Mouse (Mus musculus): Measurements from ENCODE around the gene Adgrd1. TPM values are rescaled to one million over a fixed set of nuclear protein-coding genes. Genes with fewer than 3 reads are reported as not detected.
A peak's percentile ranks its signal among the peaks of the same experiment; 100 is the strongest.

Adgrd1 gene
- polyA plus RNA-seq, 1 experiment: not detected

DNA sequence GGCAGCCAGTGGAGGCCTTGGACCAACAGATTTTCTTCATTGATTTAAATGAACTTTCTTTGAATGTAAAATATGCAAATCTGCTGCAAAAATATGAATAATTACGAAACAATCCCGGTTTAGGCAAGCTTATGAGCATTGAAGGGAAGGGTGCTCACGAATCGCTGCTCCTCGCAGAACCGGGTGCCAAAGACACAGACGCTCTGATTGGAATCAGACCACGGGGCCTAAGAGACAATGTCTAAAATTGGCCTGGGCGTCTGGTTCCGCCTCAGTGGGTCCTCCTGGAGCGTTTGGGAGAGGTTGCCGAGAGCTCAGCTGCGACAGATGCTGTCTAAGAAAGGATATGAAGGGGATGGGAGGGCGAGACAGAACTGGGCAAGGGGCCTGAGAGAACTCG lies 42.0 kb downstream of the Adgrd1 start:
- no peaks in the 10 kb centered on the region for H3K27me3 ChIP-seq (ENCODE audit: control insufficient read depth, insufficient read depth, low read length, poor library complexity, severe bottlenecking)
- H3K27ac ChIP-seq (ENCODE audit: insufficient read depth, low read length): no peak overlapping the region
- H3K9me3 ChIP-seq (replicated peaks; ENCODE audit: control insufficient read depth, insufficient read depth, low read length, poor library complexity, severe bottlenecking): no peaks in the 10 kb centered on the region
- H3K4me1 ChIP-seq (ENCODE audit: control insufficient read depth, insufficient read depth, low read length): peaks cover 6% of the 10 kb centered on the region
- H3K36me3 ChIP-seq (ENCODE audit: control insufficient read depth, insufficient read depth, low read length, poor library complexity, severe bottlenecking): no peaks in the 10 kb centered on the region
- no peak for TF ChIP-seq CTCF (IDR thresholded peaks at IDR 0.05; ENCODE audit: low read depth, low read length)
- TF ChIP-seq POLR2A (IDR thresholded peaks at IDR 0.05; ENCODE audit: insufficient read depth, low read length): no peak
- TF ChIP-seq EP300 (IDR thresholded peaks at IDR 0.05; ENCODE audit: insufficient read depth, low read depth, low read length): no peak
- H3K9ac ChIP-seq (ENCODE audit: low read depth, poor library complexity, severe bottlenecking): no peak overlapping the region
- H3K4me3 ChIP-seq (ENCODE audit: low read depth, low read length): no peak overlapping the region

DNA sequence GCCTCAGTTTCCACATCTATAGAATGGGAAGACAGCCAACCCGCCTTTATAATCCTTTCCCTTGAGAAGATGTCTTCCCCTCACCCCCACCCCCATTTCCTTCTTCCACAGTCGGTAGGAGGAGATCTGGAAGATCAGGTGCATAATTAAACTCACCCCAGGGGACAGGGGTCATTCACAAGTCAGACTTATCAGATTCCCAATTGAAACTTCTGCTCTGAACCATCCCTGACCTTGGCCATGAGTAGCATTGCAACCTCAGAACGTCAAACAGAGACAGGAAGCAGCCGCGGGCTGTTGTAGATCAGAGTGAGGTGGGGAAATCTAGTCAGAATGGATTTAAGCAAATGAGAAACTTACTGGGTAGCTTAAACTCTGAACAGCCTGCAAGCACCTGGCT lies 46.3 kb downstream of the Adgrd1 start:
- no peak for TF ChIP-seq CTCF (IDR thresholded peaks at IDR 0.05; ENCODE audit: low read depth, low read length)
- no peak for TF ChIP-seq POLR2A (IDR thresholded peaks at IDR 0.05; ENCODE audit: insufficient read depth, low read length)

DNA sequence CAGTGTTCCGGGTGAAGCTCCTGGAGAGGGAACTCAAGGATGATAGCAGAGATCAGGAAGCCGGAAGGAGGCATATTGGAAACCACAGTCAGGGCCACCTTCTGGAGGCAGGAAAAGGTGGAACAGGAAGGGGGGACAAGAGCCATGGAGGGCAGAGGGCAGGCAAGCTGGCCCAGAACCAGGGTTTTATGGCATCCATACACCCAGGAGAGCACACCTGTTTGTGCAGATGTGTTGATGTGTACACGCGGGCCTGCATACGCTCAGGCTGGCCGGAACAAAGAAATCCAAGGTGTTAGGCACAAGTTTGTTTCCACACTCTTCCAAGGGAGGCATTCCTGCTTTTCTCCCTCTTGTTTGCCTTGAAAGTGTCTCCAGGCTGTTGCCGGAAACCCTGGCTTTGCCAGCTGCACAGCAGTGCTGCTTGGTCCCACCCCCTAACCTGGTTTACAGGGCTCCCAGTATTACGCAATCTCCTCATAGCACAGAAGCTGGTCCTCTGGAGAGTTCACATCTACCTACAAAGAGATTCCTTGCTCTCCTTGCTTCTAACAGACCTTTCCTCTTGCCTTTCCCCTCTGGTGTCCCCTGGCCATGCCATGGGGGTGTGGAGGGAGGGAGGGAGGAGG lies 48.9 kb downstream of the Adgrd1 start:
- H3K27me3 ChIP-seq (ENCODE audit: control insufficient read depth, insufficient read depth, low read length, poor library complexity, severe bottlenecking): no peaks in the 10 kb centered on the region
- H3K4me1 ChIP-seq (ENCODE audit: control insufficient read depth, insufficient read depth, low read length): peaks cover 9% of the 10 kb centered on the region
- H3K27ac ChIP-seq (ENCODE audit: insufficient read depth, low read length): no peak overlapping the region
- H3K4me3 ChIP-seq (ENCODE audit: low read depth, low read length): no peak overlapping the region
- H3K36me3 ChIP-seq (ENCODE audit: control insufficient read depth, insufficient read depth, low read length, poor library complexity, severe bottlenecking): no peaks in the 10 kb centered on the region
- TF ChIP-seq EP300 (IDR thresholded peaks at IDR 0.05; ENCODE audit: insufficient read depth, low read depth, low read length): no peak
- TF ChIP-seq CTCF (IDR thresholded peaks at IDR 0.05; ENCODE audit: low read depth, low read length): no peak
- no peak for TF ChIP-seq POLR2A (IDR thresholded peaks at IDR 0.05; ENCODE audit: insufficient read depth, low read length)
- H3K9me3 ChIP-seq (replicated peaks; ENCODE audit: control insufficient read depth, insufficient read depth, low read length, poor library complexity, severe bottlenecking): no peaks in the 10 kb centered on the region
- no peak overlapping the region for H3K9ac ChIP-seq (ENCODE audit: low read depth, poor library complexity, severe bottlenecking)

More for the DNA sequence above, 46.3 kb downstream of the Adgrd1 start:
- H3K4me3 ChIP-seq (ENCODE audit: low read depth, low read length): no peak overlapping the region
- H3K9me3 ChIP-seq (replicated peaks; ENCODE audit: control insufficient read depth, insufficient read depth, low read length, poor library complexity, severe bottlenecking): no peaks in the 10 kb centered on the region
- H3K4me1 ChIP-seq (ENCODE audit: control insufficient read depth, insufficient read depth, low read length): peaks cover 9% of the 10 kb centered on the region
- no peak overlapping the region for H3K27ac ChIP-seq (ENCODE audit: insufficient read depth, low read length)
- no peak overlapping the region for H3K9ac ChIP-seq (ENCODE audit: low read depth, poor library complexity, severe bottlenecking)
- H3K27me3 ChIP-seq (ENCODE audit: control insufficient read depth, insufficient read depth, low read length, poor library complexity, severe bottlenecking): no peaks in the 10 kb centered on the region
- no peaks in the 10 kb centered on the region for H3K36me3 ChIP-seq (ENCODE audit: control insufficient read depth, insufficient read depth, low read length, poor library complexity, severe bottlenecking)

DNA sequence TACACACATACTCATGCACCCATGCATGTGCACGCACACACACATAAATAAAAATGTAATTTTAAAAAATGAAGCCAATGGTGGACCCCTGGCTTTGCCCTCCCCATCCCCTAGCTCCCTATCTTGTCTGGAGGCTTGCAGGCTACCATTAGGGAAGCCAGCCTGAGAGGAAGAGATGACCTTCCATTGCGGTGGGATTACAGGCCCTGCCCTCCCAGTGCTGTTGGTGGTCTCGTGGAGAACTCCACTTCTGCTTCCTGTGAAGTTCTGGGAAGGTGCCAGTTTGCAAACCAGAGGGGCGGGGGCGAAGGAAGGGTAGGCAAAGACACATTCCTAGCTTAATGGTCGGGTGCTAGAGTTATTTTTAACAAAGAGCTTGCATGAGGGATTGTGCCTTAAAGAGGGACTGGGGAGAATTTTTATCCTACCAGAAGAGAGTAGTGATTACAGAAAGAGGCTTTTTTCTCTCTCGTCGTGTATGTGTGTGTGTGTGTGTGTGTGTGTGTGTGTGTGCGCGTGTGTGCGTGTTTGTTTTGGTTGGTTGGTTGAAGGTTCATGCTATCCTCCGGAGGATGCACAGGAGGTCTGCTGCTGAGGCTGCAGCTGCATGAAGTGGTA lies 50.5 kb downstream of the Adgrd1 start:
- peaks cover 9% of the 10 kb centered on the region for H3K4me1 ChIP-seq (ENCODE audit: control insufficient read depth, insufficient read depth, low read length)
- no peak overlapping the region for H3K27ac ChIP-seq (ENCODE audit: insufficient read depth, low read length)
- no peaks in the 10 kb centered on the region for H3K27me3 ChIP-seq (ENCODE audit: control insufficient read depth, insufficient read depth, low read length, poor library complexity, severe bottlenecking)
- H3K36me3 ChIP-seq (ENCODE audit: control insufficient read depth, insufficient read depth, low read length, poor library complexity, severe bottlenecking): no peaks in the 10 kb centered on the region
- H3K9ac ChIP-seq (ENCODE audit: low read depth, poor library complexity, severe bottlenecking): no peak overlapping the region
- H3K9me3 ChIP-seq (replicated peaks; ENCODE audit: control insufficient read depth, insufficient read depth, low read length, poor library complexity, severe bottlenecking): no peaks in the 10 kb centered on the region
- H3K4me3 ChIP-seq (ENCODE audit: low read depth, low read length): no peak overlapping the region
- no peak for TF ChIP-seq CTCF (IDR thresholded peaks at IDR 0.05; ENCODE audit: low read depth, low read length)
- TF ChIP-seq EP300 (IDR thresholded peaks at IDR 0.05; ENCODE audit: insufficient read depth, low read depth, low read length): no peak
- TF ChIP-seq POLR2A (IDR thresholded peaks at IDR 0.05; ENCODE audit: insufficient read depth, low read length): no peak

DNA sequence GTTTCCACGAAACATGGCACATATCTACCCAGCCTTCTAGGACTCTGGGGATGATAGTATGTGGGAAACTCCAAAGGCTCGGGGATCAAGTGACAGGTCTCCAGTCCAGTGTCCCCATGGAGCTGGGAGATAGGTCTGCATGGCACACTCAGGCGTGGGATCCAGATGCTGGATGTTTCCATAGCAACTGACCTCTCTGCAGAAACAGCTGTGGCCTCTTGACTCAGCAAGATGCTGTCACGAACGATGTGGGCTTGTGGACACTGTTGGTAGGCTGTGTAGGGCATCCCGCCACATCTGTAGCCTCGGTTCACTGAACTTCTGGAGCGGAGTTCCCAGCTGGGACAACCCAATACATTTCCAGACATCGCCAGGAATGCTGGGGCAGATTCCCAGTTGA lies 51.9 kb downstream of the Adgrd1 start:
- no peaks in the 10 kb centered on the region for H3K36me3 ChIP-seq (ENCODE audit: control insufficient read depth, insufficient read depth, low read length, poor library complexity, severe bottlenecking)
- no peaks in the 10 kb centered on the region for H3K9me3 ChIP-seq (replicated peaks; ENCODE audit: control insufficient read depth, insufficient read depth, low read length, poor library complexity, severe bottlenecking)
- H3K9ac ChIP-seq (ENCODE audit: low read depth, poor library complexity, severe bottlenecking): no peak overlapping the region
- TF ChIP-seq CTCF (IDR thresholded peaks at IDR 0.05; ENCODE audit: low read depth, low read length) (no peak), EP300 (IDR thresholded peaks at IDR 0.05; ENCODE audit: insufficient read depth, low read depth, low read length) (no peak)
- H3K27me3 ChIP-seq (ENCODE audit: control insufficient read depth, insufficient read depth, low read length, poor library complexity, severe bottlenecking): no peaks in the 10 kb centered on the region
- H3K4me1 ChIP-seq (ENCODE audit: control insufficient read depth, insufficient read depth, low read length): peaks cover 3% of the 10 kb centered on the region
- H3K27ac ChIP-seq (ENCODE audit: insufficient read depth, low read length): no peak overlapping the region
- no peak overlapping the region for H3K4me3 ChIP-seq (ENCODE audit: low read depth, low read length)

DNA sequence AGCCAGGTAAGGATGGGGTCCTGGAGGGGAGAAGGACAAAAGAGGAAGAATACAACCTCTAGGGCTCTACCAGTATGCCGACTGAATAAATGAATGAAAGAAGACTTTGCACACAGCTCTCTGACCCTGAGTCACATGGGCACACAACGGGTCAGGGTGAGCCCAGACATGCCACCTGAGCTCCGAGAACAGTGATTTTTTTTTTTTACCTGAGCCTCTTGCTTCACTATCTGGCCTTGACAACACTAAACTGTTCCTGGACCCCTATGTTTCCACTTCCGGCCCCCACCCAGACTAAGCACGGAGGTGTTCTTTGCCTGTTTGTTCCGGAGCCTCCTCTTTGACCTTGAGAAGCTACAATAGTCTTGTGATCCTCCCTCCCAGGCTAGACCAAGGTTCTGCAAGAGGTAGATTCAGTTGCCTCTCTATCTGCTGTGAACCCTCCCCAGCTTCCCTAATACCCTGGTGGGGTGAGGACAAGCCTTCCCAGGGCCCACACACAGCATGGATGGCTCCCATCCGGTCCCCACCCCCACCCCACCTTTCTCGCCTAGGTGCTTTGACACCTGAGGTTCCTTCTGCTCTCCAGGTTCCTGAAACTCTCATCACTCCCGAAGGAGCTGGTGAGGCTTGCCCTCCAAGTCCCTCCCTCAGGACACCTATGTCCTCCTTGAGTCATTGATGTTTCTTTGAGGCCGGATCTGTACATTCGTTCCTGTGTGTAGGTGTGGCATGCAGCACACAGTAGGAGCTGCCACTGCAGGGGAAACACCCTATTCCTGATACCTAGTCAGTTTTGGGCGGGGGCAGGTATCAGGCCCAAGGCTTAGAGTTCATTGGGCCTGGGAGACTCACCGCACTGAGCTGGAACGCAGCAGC lies 58.7 kb downstream of the Adgrd1 start:
- Histone ChIP-seq H3K36me3 (ENCODE audit: control insufficient read depth, insufficient read depth, low read length, poor library complexity, severe bottlenecking) (no peaks in the 10 kb centered on the region), H3K27me3 (ENCODE audit: control insufficient read depth, insufficient read depth, low read length, poor library complexity, severe bottlenecking) (no peaks in the 10 kb centered on the region), H3K4me1 (ENCODE audit: control insufficient read depth, insufficient read depth, low read length) (peaks cover 17% of the 10 kb centered on the region), H3K4me3 (ENCODE audit: low read depth, low read length) (no peak overlapping the region), H3K27ac (ENCODE audit: insufficient read depth, low read length) (peak overlapping the region; percentile 97), H3K9ac (ENCODE audit: low read depth, poor library complexity, severe bottlenecking) (no peak overlapping the region), H3K9me3 (replicated peaks; ENCODE audit: control insufficient read depth, insufficient read depth, low read length, poor library complexity, severe bottlenecking) (no peaks in the 10 kb centered on the region)
- no peak for TF ChIP-seq CTCF (IDR thresholded peaks at IDR 0.05; ENCODE audit: low read depth, low read length)
- TF ChIP-seq POLR2A (IDR thresholded peaks at IDR 0.05; ENCODE audit: insufficient read depth, low read length): no peak
- peak; percentile 89 for TF ChIP-seq EP300 (IDR thresholded peaks at IDR 0.05; ENCODE audit: insufficient read depth, low read depth, low read length)

Data from ES-Bruce4 (cell line).